In genomic region chr15:75270691-75271362, GRCm38 (mm10) we compare ENCODE assay signal across 30 mouse cellular contexts. TPM values are rescaled to one million over a fixed set of nuclear protein-coding genes. Genes with fewer than 3 reads are reported as not detected.
DNase-seq lines count a peak whose midpoint lies in the region; TF ChIP-seq lines count a peak whose summit lies in the region.
"Had no signal": no experiment of that assay in that cellular context is flagged by ENCODE, and none has a peak within 500 bp of the region (broad histone marks: within the 10 kb centered on the region; RNA-seq: fewer than 3 reads in every experiment).

No protein-coding gene starts in this region.

- no peak for TF ChIP-seq POLR2A in embryonic fibroblast, embryonic 13.5 days (IDR thresholded peaks at IDR 0.05; ENCODE audit: low read depth, low read length)

- peak; percentile 44 for DNase-seq in heart, adult 11 months
- no peak for DNase-seq in heart, adult 9 months (ENCODE audit: low spot score in 2 of 2)
- DNase-seq in 3T3-L1 (ENCODE audit: low read depth, low spot score), result peak; percentile 74
- no peak for DNase-seq in adrenal gland, adult 18-20 months (ENCODE audit: low spot score in 2 of 2)
- DNase-seq in ovary, postnatal 10 days (ENCODE audit: low spot score), result no peak
- DNase-seq: adrenal gland, adult 2 months; adrenal gland, postnatal 10 days; adrenal gland, postnatal 25 days; cerebellum, adult 11 months; cerebellum, adult 18-20 months; cerebellum, adult 8-10 months; cerebellum, adult 9-11 months; cerebellum, postnatal 14 days; cerebellum, postnatal 36 days; embryo, embryonic 11 days; forebrain, postnatal 0 days had no signal

- TF ChIP-seq CTCF in embryonic fibroblast, embryonic 13.5 days (IDR thresholded peaks at IDR 0.05; ENCODE audit: borderline replicate concordance, insufficient read depth, low read length), result no peak

- peak overlapping the region; percentile 63 for H3K27ac ChIP-seq in embryonic fibroblast, embryonic 13.5 days (ENCODE audit: insufficient read depth, low read length)
- H3K27ac ChIP-seq: embryonic facial prominence, embryonic 13.5 days; embryonic facial prominence, embryonic 15.5 days; forebrain, embryonic 13.5 days; forebrain, embryonic 15.5 days had no signal

- peaks cover 11% of the 10 kb centered on the region; the same call in 1 of the 2 replicates for H3K4me1 ChIP-seq in embryonic fibroblast, embryonic 13.5 days (ENCODE audit: control insufficient read depth, insufficient read depth, low read length)
- H3K4me1 ChIP-seq: embryonic facial prominence, embryonic 13.5 days; embryonic facial prominence, embryonic 15.5 days; forebrain, embryonic 13.5 days; forebrain, embryonic 15.5 days had no signal

- no peak overlapping the region for H3K4me3 ChIP-seq in embryonic fibroblast, embryonic 13.5 days (ENCODE audit: insufficient read depth, low read length)
- H3K4me3 ChIP-seq: embryonic facial prominence, embryonic 13.5 days; embryonic facial prominence, embryonic 15.5 days; forebrain, embryonic 13.5 days; forebrain, embryonic 15.5 days had no signal

RNA-seq across cellular contexts. Expression of gene Ly6f, which starts 2.6 kb away (rescaled TPM):
- not detected in 2 replicates for polyA plus RNA-seq in embryonic fibroblast, embryonic 13.5 days (2011; ENCODE audit: insufficient read length, low read depth, missing spikeins)
- total RNA-seq in adrenal gland, adult 18-20 months (2021), result not detected
- total RNA-seq: adrenal gland, adult 2 months; adrenal gland, postnatal 10 days; adrenal gland, postnatal 25 days; adrenal gland, postnatal 4 days; CH12.LX; common myeloid progenitor, adult 5-6 weeks; forebrain, postnatal 0 days; G1E had no signal
- polyA plus RNA-seq: activated CD4-positive, CD25-positive, alpha-beta regulatory T cell, adult 4 months; adrenal gland, adult 2 months; brain, embryonic 14.5 days; CD4-positive, CD25-positive, alpha-beta regulatory T cell, adult 4 months; embryonic facial prominence, embryonic 11.5 days; embryonic facial prominence, embryonic 13.5 days; embryonic facial prominence, embryonic 15.5 days; forebrain, embryonic 11.5 days; forebrain, embryonic 13.5 days; forebrain, embryonic 15.5 days; forebrain, postnatal 0 days; G1E had no signal

RNA-seq across cellular contexts. Expression of gene BC025446, which starts 54.7 kb away (rescaled TPM):
- polyA plus RNA-seq in embryonic fibroblast, embryonic 13.5 days (2011; ENCODE audit: insufficient read length, low read depth, missing spikeins), result not detected in 2 replicates
- total RNA-seq in adrenal gland, adult 18-20 months (2021), result not detected
- total RNA-seq: adrenal gland, postnatal 25 days; CH12.LX; common myeloid progenitor, adult 5-6 weeks; forebrain, postnatal 0 days; G1E had no signal
- polyA plus RNA-seq: activated CD4-positive, CD25-positive, alpha-beta regulatory T cell, adult 4 months; brain, embryonic 14.5 days; CD4-positive, CD25-positive, alpha-beta regulatory T cell, adult 4 months; embryonic facial prominence, embryonic 11.5 days; embryonic facial prominence, embryonic 13.5 days; embryonic facial prominence, embryonic 15.5 days; forebrain, embryonic 11.5 days; forebrain, embryonic 13.5 days; forebrain, embryonic 15.5 days; forebrain, postnatal 0 days; G1E had no signal

Comparison
In these comparisons a context has a peak if more than half of its experiments do, and no peak if none do; other contexts are left out.
1. DNase-seq: peak in heart, adult 11 months (single experiment) and 3T3-L1 (single experiment); none in heart, adult 9 months (0 of 2), adrenal gland, adult 18-20 months (0 of 2) and ovary, postnatal 10 days (single experiment).